Mouse (Mus musculus) embryonic facial prominence, embryonic 11.5 days (tissue): ENCODE results near the gene Rasa3. TPM values are rescaled to one million over a fixed set of nuclear protein-coding genes. Genes with fewer than 3 reads are reported as not detected.
A peak's percentile ranks its signal among the peaks of the same experiment; 100 is the strongest.

Experiments used
- ATAC-seq: fragments of 200-750 bp; cut with Nextera tagmentation; replicated peaks from 2 replicates; pipeline ENCODE4 v1.8.0; 2017; ENCODE audit warnings: low read depth; ENCODE audit not compliant: insufficient number of reproducible peaks, low FRiP score, low TSS enrichment
- DNase-seq: peaks from one replicate; pipeline ENCODE4 v3.0.0-alpha.2; 2015; ENCODE audit warnings: low spot score
- H3K27ac ChIP-seq: fragments of 300-500 bp; sonication (generic); replicated peaks from 2 replicates; pipeline ENCODE4 v1.5.1; 2014; ENCODE audit warnings: mild to moderate bottlenecking, low read depth, low read length, control low read depth
- H3K27me3 ChIP-seq: fragments of 300-500 bp; sonication (generic); 2 replicates; pipeline ENCODE4 v1.6.1; 2014; ENCODE audit warnings: mild to moderate bottlenecking, low read length, moderate library complexity, mixed read lengths; ENCODE audit not compliant: control insufficient read depth, insufficient read depth
- H3K36me3 ChIP-seq: fragments of 300-500 bp; sonication (generic); replicated peaks from 2 replicates; pipeline ENCODE4 v1.6.1; 2014; ENCODE audit warnings: low read depth, mild to moderate bottlenecking, low read length, moderate library complexity, mixed read lengths; ENCODE audit not compliant: control insufficient read depth, insufficient read depth
- H3K4me1 ChIP-seq: fragments of 300-500 bp; sonication (generic); 2 replicates; pipeline ENCODE4 v1.6.1; 2014; ENCODE audit warnings: low read length, mixed read lengths; ENCODE audit not compliant: control insufficient read depth, insufficient read depth
- H3K4me2 ChIP-seq: fragments of 300-500 bp; sonication (generic); 2 replicates; pipeline ENCODE4 v1.6.1; 2014; ENCODE audit warnings: low read depth, mild to moderate bottlenecking, control low read depth, low read length, moderate library complexity
- H3K4me3 ChIP-seq: fragments of 300-500 bp; sonication (generic); 2 replicates; pipeline ENCODE4 v1.5.1; 2014; ENCODE audit warnings: low read depth, low read length, control low read depth
- H3K9ac ChIP-seq: fragments of 300-500 bp; sonication (generic); replicated peaks from 2 replicates; pipeline ENCODE4 v1.6.1; 2014; ENCODE audit warnings: mild to moderate bottlenecking, control low read depth, low read length
- H3K9me3 ChIP-seq: fragments of 300-500 bp; sonication (generic); replicated peaks from 2 replicates; pipeline ENCODE4 v1.6.1; 2016; ENCODE audit warnings: mild to moderate bottlenecking, low read length, inconsistent platforms, mixed read lengths; ENCODE audit not compliant: control insufficient read depth
- WGBS: fragments of 180-500 bp; shearing (Covaris S2); extraction: QIAGEN DNeasy Blood & Tissue Kit; methylation state at CpG from one replicate; pipeline ENCODE4 v1.1.7; 2014; 5-methylcytosine and 5-hydroxymethylcytosine counted together
- polyA plus RNA-seq: library from polyadenylated mRNA; unstranded; fragments of >200 nt; fragmentation: Nextera tagmentation; extraction: Ambion mirVana; gene quantifications from 2 replicates; pipeline ENCODE4 v1.2.1, GENCODE M21; 2014

Gene Rasa3
- polyA plus RNA-seq, 1 experiment from 2014 or later: 21.8 TPM

DNA sequence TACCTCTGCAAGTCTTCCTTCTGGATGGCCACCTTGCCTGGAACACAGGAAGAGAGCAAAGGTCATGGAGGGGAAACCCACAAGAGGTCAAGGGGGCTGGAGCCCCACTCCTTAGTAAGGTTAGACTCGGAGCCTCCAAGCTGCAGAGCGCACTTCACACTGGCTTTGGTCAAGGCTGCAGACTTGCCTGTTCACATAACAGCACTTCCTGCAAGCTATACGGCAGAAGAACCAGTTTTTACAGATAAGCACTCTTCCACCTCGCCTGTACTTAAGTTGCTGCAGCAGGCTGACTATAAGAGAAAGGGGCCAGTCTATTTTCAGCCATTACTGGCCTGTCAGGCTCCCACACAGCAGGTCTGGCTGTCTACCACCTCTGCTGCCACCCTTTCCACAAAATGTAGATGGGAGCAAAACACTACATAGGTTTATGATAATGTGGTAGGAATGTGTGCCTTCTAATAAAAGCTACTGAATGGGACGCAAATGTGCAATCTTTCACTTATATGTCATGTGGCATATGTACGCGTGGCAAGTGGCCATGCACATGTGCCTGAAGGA, 71.4 kb downstream of the Rasa3 start:
- Histone ChIP-seq H3K27ac (no peak overlapping the region), H3K9me3 (no peaks in the 10 kb centered on the region), H3K9ac (no peak overlapping the region), H3K4me1 (no peaks in the 10 kb centered on the region), H3K4me3 (no peak overlapping the region), H3K36me3 (no peaks in the 10 kb centered on the region; the same call in 1 of the 2 replicates), H3K4me2 (no peak overlapping the region), H3K27me3 (no peaks in the 10 kb centered on the region)
- ATAC-seq (no peak), DNase-seq (no peak)
- WGBS: 80% methylated on average over 7 of the region's 7 CpGs

DNA sequence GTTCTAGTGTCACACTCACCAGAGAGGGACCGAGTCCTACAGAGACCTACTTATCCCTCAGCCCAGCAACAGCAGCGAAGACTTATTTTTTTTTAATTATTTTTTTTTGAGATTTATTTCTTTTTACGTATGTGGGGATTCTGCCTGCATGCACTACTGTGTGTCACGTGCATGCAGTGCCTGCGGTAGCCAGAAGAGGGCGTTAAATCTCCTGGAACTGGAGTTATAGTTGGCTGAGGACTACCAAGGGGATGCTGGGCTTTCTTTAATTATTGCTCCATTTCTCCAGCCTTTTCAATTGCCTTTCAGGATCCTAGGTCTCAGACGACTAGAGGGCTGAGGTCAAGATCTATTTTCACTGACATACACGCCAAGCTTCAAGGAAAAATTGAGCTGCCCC, 74.8 kb downstream of the Rasa3 start:
- Histone ChIP-seq H3K9me3 (no peaks in the 10 kb centered on the region), H3K4me1 (no peaks in the 10 kb centered on the region), H3K9ac (no peak overlapping the region), H3K27me3 (no peaks in the 10 kb centered on the region), H3K36me3 (no peaks in the 10 kb centered on the region; the same call in 1 of the 2 replicates), H3K4me2 (no peak overlapping the region), H3K27ac (no peak overlapping the region), H3K4me3 (no peak overlapping the region)
- DNase-seq: peak; percentile 44
- no peak for ATAC-seq
- WGBS: 55% methylated on average over 8 of the region's 8 CpGs

DNA sequence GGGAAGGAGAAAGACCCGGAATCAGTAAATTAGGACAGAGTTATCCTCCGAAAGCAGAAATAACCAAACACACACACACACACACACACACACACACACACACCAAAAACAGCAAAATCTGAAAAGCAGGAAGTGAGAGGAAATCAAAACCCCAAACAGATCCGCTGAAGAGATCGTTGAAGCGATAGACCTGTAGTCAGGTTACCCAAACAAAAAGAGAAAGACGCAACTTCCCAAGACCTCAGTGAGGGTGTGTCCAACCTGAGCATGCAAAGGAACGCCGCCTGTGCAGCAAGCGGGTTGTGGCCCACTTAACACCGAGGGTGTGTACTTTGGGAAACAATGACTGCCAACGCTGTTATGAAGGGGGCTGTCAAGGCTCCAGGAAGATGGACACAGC, 76.2 kb downstream of the Rasa3 start:
- Histone ChIP-seq H3K27me3 (no peaks in the 10 kb centered on the region), H3K36me3 (no peaks in the 10 kb centered on the region; the same call in 1 of the 2 replicates), H3K4me2 (no peak overlapping the region), H3K9me3 (no peaks in the 10 kb centered on the region), H3K27ac (no peak overlapping the region), H3K9ac (no peak overlapping the region), H3K4me3 (no peak overlapping the region), H3K4me1 (no peaks in the 10 kb centered on the region)
- DNase-seq (no peak), ATAC-seq (no peak)
- WGBS: 85% methylated on average over 11 of the region's 11 CpGs

DNA sequence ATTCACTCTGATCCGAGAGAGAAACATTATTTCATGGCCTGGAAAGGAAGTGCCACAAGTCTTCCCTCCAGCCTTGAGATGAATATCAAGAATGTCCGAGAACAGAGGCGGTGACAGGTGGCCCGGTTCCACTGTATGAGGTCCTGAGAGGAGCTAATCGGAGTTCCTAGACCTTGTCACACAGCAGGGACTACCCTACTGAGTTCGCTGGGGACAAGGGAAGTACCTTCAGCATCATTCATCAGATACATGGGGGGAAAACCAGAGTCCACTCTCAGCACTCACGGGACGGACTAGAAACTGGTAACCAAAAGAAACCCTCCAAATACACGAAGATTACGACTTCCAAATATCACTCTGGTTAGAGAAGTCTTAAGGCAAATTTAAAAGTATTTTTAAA, 76.7 kb downstream of the Rasa3 start:
- WGBS: 90% methylated on average over 10 of the region's 10 CpGs

DNA sequence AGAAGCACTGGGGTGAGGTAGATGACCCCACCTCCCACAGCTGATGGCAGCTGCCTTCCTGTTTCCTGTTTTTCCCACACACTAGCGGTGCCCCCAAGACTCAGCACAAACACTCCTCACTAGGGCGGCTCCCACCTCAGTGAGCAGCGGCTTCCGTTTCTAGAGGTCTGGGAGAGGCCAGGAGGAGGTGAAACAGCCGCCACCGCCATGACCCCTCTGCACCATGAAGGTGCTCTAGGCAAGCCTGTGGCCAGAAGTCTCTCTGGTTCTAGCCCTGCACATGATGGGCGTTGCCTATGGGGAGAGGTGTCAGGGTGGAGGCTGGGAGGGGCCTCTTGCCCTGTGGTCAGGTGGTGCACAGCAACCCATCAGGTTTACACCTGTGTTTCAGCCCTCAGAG, 77.2 kb downstream of the Rasa3 start:
- no peak overlapping the region for H3K27ac ChIP-seq
- H3K9ac ChIP-seq: no peak overlapping the region
- H3K4me2 ChIP-seq: no peak overlapping the region
- no peaks in the 10 kb centered on the region; the same call in 1 of the 2 replicates for H3K36me3 ChIP-seq
- no peaks in the 10 kb centered on the region for H3K4me1 ChIP-seq
- no peaks in the 10 kb centered on the region for H3K9me3 ChIP-seq
- WGBS: 69% methylated on average over 7 of the region's 7 CpGs
- no peaks in the 10 kb centered on the region for H3K27me3 ChIP-seq
- DNase-seq (no peak), ATAC-seq (no peak)
- no peak overlapping the region for H3K4me3 ChIP-seq

More for the DNA sequence above, 76.7 kb downstream of the Rasa3 start:
- ATAC-seq (no peak), DNase-seq (no peak)
- Histone ChIP-seq H3K9me3 (no peaks in the 10 kb centered on the region), H3K27me3 (no peaks in the 10 kb centered on the region), H3K4me2 (no peak overlapping the region), H3K27ac (no peak overlapping the region), H3K4me1 (no peaks in the 10 kb centered on the region), H3K36me3 (no peaks in the 10 kb centered on the region; the same call in 1 of the 2 replicates), H3K9ac (no peak overlapping the region), H3K4me3 (no peak overlapping the region)

DNA sequence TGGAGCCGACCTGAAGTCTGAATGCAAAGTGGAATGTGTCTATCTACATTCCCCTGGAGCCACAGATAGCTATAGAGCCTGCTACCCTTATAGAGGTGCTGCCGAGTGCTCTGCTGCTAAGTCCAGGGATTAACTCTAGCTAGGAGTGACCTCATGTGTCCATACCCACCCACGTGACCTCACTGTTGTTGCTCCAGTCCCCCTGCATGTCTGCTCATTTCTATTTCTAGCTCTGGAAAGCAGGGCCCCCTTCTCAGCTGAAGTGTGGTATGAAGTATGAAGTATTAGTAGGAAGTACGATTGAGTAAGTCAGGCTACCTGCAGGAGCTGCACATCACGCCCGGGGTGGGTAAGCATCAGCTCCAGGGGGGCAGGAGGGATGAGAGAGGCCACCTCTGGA, 79.6 kb downstream of the Rasa3 start:
- Histone ChIP-seq H3K4me1 (no peaks in the 10 kb centered on the region), H3K27ac (no peak overlapping the region), H3K9me3 (no peaks in the 10 kb centered on the region), H3K36me3 (no peaks in the 10 kb centered on the region), H3K9ac (no peak overlapping the region), H3K4me2 (no peak overlapping the region), H3K4me3 (no peak overlapping the region), H3K27me3 (no peaks in the 10 kb centered on the region)
- WGBS: 91% methylated on average over 6 of the region's 6 CpGs
- no peak for ATAC-seq
- no peak for DNase-seq

DNA sequence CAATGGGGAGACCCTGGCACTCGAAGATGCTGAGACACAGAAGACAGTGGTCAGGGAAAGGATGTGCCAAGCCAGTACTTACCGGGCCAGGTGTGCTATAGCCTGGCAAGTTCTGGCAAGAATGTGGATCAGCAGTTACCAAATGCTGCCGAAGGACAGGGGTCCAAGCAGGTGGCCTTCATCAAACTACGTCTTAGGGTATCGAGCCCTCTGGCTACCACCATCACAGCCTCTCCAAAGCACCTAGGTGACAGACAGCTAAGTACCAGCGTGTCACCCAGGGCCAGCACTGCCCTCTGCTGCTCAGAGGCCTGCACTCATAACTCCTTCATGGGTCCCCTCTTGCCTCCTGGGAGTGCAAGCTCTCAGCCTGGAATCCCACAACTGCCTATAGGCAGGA, 81.5 kb downstream of the Rasa3 start:
- H3K4me3 ChIP-seq: no peak overlapping the region
- H3K4me1 ChIP-seq: no peaks in the 10 kb centered on the region
- no peak overlapping the region for H3K27ac ChIP-seq
- no peaks in the 10 kb centered on the region for H3K27me3 ChIP-seq
- no peak for ATAC-seq
- no peak for DNase-seq
- 91% methylated on average over 6 of the region's 6 CpGs for WGBS
- H3K9me3 ChIP-seq: no peaks in the 10 kb centered on the region
- H3K9ac ChIP-seq: no peak overlapping the region
- no peaks in the 10 kb centered on the region for H3K36me3 ChIP-seq
- H3K4me2 ChIP-seq: no peak overlapping the region

DNA sequence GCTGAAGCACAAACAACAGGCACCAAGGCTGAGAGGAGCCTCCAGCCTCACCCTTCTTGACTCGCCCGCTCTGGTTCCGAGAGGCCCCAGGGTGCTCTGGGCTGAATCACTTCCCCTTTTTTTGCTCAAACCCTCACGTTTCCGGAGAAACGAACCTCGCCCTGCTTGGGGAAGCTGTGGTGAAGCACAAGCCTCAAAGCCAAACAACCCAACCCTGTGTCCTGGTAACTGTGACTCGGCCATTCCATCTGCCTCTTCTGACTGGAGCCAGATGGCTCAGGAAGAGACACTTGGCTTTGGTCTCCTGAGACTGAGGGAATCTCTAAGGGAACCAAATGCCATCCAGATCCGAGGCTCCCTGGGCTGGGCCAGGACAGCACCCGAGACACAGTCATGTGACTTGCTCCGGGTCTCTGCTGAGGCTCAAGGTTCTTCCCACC, 82.5 kb downstream of the Rasa3 start:
- no peaks in the 10 kb centered on the region for H3K4me1 ChIP-seq
- no peak overlapping the region for H3K4me2 ChIP-seq
- H3K27ac ChIP-seq: no peak overlapping the region
- no peaks in the 10 kb centered on the region for H3K27me3 ChIP-seq
- WGBS: 85% methylated on average over 11 of the region's 11 CpGs
- no peaks in the 10 kb centered on the region for H3K36me3 ChIP-seq
- no peak overlapping the region for H3K4me3 ChIP-seq
- H3K9ac ChIP-seq: no peak overlapping the region
- DNase-seq (no peak), ATAC-seq (no peak)
- no peaks in the 10 kb centered on the region for H3K9me3 ChIP-seq
